Mouse (Mus musculus): ENCODE measurements around the gene 4932414N04Rik. TPM values are rescaled to one million over a fixed set of nuclear protein-coding genes. Genes with fewer than 3 reads are reported as not detected.

The 4932414N04Rik gene
- not detected for polyA plus RNA-seq (2017; shearing (Covaris generic))

DNA sequence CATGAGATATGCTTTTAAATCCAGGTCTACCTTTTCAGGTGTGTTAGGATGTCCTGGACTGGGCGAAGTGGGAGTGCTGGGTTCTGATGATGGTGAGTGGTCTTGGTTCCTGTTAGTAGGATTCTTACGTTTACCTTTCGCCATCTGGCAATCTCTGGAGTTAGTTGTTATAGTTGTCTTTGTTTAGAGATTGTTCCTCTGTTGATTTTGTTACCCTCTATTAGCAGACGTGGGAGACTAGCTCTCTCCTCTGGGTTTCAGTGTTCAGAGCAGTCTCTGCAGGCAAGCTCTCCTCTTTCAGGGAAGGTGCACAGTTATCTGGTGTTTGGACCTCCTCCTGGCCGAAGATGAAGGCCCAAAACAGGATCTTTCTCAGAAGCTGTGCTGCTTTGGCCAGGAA, at the start of gene 4932414N04Rik:
Gene 4932414N04Rik (plus strand): TSS at position 301 of the 400 bp plus-strand sequence.

Other genes with a start within 250 kb of the 4932414N04Rik start
- gene Stk39, start 184.2 kb upstream of the 4932414N04Rik start, polyA plus RNA-seq (2017; shearing (Covaris generic)): 9.6 TPM
- not detected for gene 4933409G03Rik, start 74.1 kb upstream of the 4932414N04Rik start, polyA plus RNA-seq (2017; shearing (Covaris generic))
- gene Cers6, start 205.0 kb downstream of the 4932414N04Rik start, polyA plus RNA-seq (2017; shearing (Covaris generic)): 13.3 TPM